Mouse (Mus musculus) G1E (cell line): ENCODE results near the gene Cenpo.

Experiments
- CTCF ChIP-seq: IDR thresholded peaks from 2 replicates; pipeline ENCODE4 v1.5.1; 2012; ENCODE audit warnings: low read depth, low read length, inconsistent platforms, mixed read lengths
- GATA1 ChIP-seq: IDR thresholded peaks from 2 replicates; pipeline ENCODE4 v1.6.1; 2012; ENCODE audit warnings: borderline replicate concordance, low read length, inconsistent platforms, mixed read lengths

GRCm38 (mm10) chr12:4173108-4173790 is 60.8 kb downstream of the Cenpo start:
- TF ChIP-seq CTCF (no peak), GATA1 (no peak)
